Mouse (Mus musculus) gastrocnemius, postnatal 36 days (tissue): ENCODE measurements around the gene Dse. TPM values are rescaled to one million over a fixed set of nuclear protein-coding genes. Genes with fewer than 3 reads are reported as not detected.

Experiments
- DNase-seq, 2 experiments: peaks; one replicate each; pipeline ENCODE4 v3.0.0; 2022
- intact Hi-C: fragments of 180-260 bp; cut with DNase I; formaldehyde crosslinking; loops from one replicate; pipeline ENCODE4 v1.15.1; 2025
- total RNA-seq, 2 experiments: library from RNA; stranded (reverse); gene quantifications; 2 replicates each; pipeline ENCODE4 v1.2.3; 2021

The Dse gene
- total RNA-seq, 2 experiments from 2014 or later = 3.5 to 4.5 TPM

DNA sequence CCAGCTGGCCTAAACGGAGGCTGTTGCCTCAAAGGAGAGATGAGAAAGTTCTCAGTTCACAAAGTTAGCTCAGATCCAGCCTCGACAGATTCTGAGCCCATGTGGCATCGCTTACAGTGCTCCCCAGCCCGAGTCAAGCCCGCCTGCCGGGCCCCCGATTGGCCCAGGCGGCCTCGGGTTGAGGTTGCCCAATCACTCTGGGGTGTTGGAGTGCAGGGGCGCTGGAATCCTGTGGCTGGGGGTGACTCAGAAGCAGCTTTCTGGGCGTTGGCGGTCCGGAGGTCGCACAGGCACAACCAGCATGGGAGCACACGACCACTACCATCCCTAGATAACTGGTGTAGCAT, 1.1 kb downstream of the Dse start:
- intact Hi-C loops = no loop called here
- peak; percentile 56 to 67 for DNase-seq

DNA sequence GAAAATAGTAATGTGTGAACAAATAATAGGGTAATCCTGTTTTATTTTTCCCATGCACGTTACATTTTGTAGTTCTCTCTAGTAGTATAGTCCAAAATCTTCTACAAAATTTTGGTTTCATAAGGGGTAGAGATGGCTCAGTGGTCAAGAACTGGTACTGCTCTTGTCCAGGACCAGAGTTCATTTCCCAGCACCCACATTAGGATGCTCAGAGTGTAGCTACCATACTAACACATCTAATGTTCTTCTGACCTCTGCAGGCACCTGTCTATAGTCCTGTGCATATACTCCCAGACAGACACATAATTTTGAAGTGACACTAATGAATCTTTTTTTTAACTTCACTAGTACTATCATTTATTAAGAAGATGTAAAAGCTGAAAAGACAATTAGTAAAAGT, 1.7 kb downstream of the Dse start:
- intact Hi-C loops = no loop called here
- DNase-seq = no peak

DNA sequence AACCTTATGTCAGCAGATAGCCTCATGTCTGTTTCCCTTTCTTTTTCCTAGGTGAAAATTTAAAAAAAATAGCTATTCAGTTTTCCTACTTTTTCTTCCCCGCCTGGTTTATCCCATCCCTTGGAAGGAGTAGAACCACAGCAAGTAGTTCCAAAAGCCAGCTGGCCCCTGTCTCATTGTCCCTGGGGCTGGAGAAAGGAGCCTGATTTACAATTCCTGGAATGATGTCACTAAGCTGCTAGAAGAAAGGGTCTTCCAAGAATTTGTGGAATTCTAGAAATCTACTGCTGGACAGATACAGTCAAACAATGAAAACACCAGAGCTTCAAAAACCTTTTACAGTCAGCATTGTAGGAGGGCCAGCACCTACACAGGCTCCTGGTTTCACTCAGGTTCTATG, 6.8 kb downstream of the Dse start:
- intact Hi-C loops = no loop called here
- peak in 1 of 2 experiments; percentile 46 for DNase-seq

DNA sequence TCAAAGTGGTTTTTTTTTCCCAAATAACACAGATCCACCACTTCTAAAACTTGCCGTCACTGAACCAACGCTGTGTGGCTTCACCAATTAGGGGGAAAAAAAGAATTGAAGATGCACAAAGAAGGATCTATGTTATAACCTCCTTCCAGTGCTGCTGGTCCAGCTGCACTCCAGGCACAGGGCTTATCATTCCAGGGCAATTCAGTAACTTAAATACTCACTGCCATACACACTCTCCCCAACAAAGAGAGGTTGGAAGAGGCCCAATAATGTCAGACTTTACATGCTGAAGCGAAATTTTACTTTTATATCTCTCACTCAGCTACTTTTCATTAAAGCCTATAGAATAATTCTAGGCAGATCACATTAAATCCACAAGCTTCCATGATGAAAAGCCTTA, 8.9 kb downstream of the Dse start:
- no peak for DNase-seq
- intact Hi-C loops = no loop called here

DNA sequence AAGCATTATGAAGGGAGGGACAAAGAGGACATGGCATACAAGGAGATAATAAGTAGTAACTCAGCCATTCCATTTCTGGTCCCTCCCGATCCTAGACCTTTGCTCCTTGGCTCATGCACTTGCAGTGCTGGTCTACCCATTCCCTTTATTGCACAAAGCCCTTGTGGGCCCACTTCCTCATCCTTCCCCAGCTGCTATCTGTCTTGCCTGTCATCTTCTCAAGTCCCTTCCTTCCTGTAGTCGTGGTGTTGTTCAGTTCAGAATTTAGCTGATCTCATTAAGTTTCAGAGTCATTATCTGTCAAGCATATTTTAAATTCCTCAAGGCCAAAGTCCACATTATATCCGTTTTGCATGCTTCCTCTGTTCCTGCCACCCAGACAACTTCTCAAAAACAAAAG, 9.5 kb downstream of the Dse start:
- DNase-seq = no peak
- intact Hi-C loops = no loop called here

DNA sequence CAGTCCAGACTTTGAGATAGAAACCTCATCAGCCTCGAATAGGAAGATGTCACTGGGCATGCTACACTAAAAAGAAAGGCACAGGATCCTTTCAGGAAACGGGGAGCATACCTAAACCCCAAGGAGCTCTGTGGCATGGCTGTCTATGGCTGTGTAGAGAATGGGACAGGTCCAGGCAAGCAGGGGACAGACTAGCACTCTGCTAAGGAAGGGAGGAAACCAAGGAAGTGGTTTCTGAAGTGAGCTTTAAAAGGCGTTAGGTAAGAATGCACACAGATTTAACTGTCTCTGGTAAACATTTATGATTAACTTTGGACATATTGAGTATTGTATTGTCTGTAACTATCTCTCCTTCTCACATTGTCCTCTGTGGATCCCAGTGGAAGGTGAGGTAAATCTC, 10.2 kb downstream of the Dse start:
- DNase-seq = no peak
- intact Hi-C loops = no loop called here

DNA sequence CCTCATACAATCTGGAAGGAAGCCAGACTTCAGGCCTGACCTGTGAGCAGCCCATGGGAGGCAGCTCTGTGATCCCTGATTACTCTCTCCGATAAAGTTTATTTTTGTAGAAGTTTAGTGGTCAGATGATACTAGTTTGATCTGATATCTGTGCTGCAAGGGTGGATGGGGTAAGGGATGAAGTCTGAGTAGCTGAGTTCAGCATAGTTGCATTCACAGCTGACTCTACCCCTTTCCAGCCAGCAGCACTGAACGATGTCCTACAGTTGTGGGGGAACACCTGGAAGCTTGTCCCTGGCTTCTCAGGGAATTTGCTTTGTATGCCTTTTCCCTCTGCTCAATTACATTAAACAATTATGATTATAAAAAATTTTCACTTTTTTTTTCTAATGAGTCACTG, 12.6 kb downstream of the Dse start:
- DNase-seq = no peak
- intact Hi-C loops = no loop called here

DNA sequence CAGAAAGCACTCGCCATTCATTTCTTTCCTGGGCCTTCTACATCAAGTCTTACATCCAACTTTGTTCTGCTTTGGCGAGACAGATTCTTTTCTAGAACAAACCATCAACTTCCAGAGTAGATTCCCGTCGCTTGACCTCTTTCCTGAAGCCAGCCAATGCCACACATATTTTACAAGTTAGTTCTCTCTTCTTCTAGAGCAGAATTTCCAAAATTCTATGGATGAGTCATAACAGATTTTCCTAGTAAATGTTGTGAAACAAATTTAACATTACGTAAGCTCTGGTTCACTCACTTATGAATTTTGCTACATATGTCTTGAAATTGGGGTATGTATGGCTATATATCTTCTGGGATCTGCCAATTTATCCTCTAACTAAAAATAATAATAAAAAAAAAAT, 13.0 kb downstream of the Dse start:
- intact Hi-C loops = no loop called here
- DNase-seq = no peak

DNA sequence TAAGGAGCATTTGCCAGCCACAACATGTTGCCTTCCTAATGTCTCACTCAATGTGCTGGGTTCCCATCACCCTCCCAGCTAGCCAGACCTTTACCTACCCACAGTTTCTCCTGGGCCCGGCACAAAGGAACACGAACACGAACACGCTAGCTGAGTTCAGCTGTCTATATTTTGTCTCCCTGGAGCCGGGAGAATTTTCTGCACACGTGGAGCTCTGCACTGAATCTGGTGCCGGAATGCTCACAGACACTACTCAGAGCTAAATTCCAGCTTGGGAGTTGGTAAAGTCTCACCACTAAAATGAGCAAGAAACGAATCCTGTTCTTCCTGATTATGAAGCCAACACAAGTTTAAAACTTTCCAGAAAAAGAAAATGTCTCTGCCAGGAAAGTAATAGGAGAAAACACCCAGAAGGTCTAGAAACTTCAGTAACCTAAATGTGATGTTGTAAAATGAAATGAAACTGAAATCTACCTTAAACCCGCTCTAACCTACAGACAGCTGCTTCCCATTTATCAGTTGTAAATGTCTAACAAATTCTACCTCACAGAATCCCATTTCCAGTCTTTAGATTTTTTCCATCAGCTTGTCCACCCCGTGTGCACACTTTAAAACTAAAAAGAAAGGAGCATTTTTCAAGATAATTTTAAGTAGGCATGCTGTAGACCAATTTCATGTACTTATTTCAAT, 20.8 kb downstream of the Dse start:
- DNase-seq = no peak
- intact Hi-C loops = no loop called here

DNA sequence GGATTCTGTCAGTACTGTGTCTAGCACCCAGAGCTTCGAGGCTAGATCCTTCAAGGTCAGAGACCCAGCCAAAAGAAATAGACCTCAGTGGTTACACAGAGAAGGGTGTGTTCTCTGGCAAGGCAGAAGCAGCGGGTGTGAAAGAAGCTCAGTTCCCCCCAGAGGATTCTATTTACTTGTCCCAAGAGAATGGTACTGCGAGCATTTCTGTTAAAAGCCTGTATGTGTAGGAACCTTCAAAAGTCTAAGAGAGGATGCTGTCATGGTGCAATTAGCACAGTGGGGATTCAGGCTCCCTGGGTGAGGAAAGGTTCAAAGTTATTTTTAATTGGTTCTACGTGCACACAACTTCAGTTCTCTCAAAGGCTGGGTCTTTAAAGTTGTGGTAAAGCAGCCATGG, 22.0 kb downstream of the Dse start:
- no peak for DNase-seq
- intact Hi-C loops = no loop called here

DNA sequence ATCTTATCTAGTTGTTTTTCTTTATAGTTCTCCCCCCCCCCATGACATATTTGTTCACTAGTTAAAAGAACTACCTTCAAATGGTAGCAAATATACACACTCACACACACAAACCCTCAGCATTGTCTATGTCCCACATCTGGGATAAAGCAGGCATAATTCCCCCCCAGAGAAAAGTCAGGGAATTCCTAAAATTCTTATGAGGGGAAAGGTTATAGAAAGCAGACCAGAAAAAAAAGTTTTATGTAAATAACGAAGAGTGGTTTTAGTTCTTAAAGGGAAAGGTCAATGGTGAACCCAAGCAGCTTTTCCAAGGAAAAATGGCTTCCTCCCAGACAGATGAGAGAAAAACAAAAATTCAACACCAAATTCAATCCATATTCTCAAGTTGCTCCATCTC, 22.6 kb downstream of the Dse start:
- intact Hi-C loops = no loop called here
- no peak for DNase-seq

DNA sequence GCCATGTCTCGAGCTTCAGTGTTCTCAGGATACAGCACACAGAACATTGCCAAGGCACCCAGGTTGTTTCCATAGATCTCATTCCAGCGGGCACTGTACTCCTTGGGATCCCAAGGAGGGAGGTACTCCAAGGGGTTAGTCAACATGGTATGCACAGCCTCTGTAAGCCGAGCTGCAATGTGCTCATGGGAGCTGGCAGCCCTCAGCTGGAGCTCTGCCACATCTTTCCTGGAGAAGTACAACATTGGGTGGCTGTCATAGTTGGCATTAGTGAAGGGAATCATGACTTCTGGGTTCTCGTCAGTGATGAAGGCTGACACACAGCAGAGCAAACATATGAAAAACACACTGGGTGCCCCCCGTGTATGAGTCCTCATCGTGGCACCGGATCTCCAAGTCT, 23.8 kb downstream of the Dse start:
- peak in 1 of 2 experiments; percentile 20 for DNase-seq
- intact Hi-C loops = no loop called here

DNA sequence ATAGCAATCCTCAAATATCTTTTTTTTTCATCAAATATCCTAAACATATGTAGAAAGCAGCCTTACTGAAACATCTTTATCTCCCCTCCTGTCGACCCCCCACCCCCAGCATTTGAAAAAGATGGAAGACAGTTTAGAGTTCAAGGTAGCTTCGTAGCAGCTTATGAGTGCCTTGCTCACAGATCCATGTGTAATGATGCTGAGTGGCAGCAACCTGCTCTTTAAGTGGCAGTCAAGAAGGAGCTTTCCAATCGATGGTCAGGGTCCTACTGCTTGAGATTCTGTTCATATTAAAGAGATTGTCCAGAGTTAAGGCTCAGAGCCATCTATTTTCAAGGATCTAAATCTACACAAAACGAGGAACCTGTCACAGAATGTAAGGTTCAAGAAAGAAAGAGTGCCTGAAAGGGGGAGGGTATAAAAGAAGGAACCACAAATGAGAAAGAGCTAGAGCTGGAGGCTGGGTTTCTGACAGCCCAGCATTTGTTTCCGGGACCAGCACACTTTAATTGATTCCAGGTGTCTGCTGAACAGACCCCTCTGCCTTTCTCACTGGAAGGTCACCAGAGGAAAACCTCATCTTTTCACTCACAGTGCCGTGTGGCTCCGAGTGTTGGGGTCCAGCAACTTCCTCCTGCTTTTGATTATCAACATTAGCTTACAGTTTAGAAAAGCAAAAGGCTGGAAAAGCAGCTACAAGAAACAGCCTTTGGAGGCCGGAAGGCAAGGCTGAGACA, 31.5 kb downstream of the Dse start:
- intact Hi-C loops = no loop called here

DNA sequence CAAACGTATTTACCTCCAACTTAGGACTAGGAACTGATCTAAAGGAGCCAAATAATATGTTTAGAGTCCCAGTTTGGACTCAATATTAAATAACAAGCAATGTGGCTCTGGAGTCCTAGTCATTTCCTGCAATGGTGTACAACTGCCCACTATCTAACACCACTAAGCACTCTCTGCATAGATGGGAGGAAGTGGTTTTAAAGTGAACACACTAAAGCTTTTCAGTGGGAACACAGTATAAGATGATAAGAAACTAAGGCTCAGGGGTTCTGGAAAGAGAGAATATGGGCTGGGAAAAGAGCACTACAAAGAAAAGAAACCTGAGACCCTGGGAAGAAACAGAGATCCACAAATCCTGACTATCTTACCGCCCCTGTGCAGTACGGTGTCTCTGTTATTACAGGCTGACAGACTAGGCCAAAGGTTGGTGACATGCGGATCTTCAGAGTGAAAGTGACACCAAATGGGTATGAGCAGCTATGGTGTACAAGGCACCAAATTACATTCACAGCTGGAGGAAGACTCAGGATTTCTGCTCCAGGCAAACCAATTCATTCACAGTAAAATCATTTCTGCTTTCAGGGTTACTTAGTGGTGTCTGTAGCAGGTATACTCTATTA, 34.7 kb downstream of the Dse start:
- intact Hi-C loops = no loop called here
- no peak for DNase-seq

More for the DNA sequence above, 31.5 kb downstream of the Dse start:
- no peak for DNase-seq

DNA sequence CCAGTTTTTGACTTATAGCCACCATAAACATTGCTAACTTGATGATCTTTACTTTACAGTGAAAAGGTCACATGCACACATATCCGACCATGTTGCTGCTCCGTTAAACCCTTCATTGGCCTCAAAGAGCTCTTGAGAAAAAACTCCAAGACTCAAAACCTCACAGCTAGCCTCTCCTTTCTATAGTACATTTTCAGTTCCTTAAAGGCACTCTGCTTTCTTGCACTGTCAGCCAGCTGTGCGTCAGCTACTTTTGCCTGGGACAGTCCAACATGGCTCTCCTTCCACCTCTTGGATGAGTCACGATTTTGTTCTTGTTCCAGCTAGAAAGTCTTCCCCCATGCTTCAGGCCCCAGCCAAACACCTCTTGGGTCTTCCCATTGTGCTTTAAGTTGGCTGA, 35.9 kb downstream of the Dse start:
- no peak for DNase-seq
- intact Hi-C loops = no loop called here

DNA sequence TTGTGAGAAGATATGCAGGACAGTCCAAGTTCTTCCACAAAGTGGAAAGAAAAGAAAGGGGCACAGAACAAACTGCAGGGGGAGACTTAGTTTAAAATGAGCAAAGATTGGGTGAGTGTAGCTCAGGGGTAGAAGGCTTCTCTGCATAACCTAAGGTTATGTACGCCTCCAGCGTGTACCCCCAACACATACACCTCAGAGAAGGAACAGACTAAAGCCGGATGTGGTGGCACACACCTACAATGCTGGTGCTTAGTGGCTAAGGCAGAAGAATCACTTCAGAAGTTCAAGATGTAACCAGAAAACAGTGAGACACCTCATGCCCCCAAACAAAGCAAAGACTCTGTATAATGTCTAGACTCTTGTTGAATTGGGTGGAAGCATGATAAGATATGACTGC, 36.3 kb downstream of the Dse start:
- no peak for DNase-seq
- intact Hi-C loops = no loop called here

DNA sequence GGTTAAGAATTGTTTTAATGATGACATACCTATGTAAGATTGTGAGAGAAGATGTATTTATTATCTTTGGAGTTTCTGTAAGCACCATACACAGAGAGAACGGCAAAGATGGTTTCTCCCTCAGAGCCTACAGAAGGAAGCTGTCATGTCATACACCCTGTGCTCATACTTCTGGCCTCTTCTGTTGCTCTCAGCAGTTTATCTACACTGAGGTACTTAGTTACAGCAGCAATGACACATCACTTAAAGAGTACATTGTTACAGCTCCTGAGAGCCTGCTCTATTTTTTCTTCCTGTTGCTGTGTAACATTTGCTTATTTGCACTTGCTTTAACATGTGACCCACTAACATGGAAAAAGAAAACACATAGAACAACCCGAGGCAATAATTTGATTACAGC, 40.5 kb downstream of the Dse start:
- no peak for DNase-seq
- intact Hi-C loops = no loop called here

DNA sequence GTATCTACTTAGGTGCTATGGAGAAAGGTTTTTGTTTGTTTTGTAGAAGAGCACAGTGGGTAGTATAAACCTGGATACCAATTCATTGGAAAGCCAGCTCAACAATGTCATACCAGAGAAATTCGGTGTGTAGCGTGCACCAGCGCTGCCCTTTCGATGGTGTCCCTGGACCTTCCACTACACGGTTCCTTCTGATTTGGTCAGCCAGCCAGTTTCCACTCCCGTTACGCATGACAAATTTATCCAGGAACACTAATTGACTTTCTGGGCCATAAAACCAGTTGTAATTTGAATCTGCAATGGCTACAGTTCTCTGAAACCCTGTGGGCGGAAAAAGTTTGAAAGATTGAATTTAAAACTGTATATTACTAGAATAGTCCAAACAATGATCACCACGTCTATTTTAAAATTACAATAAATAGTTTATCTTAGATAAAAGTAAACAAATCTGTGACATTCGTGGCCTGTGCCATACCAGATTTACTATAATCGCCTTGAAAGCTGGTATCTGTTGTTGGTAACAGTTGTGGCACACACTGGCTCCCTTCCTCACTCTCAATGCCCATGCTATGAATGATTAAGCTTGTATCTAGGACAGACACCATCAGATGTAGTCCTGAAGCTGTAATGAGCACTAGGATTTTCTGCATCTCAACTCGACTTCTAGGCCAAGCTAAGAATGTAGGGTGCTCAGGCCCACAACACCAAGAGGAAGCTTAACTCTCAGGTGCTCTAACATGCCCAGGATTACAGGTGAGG, 51.5 kb downstream of the Dse start:
- no peak for DNase-seq
- intact Hi-C loops = no loop called here

DNA sequence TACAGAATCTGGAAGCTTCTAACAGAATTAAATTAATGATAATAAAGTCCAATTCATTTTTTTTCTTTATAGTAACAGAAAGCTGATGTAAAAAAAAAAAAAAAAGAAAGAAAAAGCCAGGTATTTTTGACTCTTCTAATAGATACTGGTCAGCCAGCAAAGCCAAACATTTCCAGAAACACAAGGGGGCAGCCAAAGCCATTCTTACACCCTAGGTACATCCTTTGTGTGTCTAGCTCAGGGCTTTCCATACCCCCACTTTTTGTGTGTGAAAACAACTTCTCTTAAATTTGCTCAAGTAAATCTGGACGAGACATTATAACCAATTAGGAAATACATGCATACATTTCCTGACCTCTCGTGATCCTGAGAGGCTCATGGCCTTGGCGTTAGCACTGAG, 55.7 kb downstream of the Dse start:
- intact Hi-C loops = loop anchor here (5.0 kb wide), 1 partner anchor 130 kb away; the partner anchor contains the start of gene Tspyl1
- DNase-seq = no peak

DNA sequence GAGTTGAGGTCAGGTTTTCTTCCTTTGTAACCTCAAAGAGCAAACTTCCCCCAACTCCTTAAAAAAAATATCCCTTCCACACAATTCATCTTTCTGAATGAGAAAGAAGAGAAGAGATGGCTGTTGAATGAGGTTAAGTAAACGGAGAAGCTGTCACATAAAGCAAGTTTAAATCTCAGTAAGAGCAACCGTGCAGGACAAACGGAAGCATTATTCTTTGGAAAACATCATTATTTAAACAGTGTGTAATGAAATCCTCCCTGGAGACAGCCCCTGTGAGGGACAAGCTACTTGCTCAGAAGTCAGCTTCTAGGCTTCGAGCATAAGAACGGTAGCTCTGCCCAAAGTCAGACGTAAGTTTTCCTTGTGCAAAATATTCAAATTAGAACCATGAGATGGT, 57.1 kb downstream of the Dse start:
- DNase-seq = no peak
- intact Hi-C loops = loop anchor here (5.0 kb wide), 1 partner anchor 132 kb away; the partner anchor contains the start of gene Tspyl1

DNA sequence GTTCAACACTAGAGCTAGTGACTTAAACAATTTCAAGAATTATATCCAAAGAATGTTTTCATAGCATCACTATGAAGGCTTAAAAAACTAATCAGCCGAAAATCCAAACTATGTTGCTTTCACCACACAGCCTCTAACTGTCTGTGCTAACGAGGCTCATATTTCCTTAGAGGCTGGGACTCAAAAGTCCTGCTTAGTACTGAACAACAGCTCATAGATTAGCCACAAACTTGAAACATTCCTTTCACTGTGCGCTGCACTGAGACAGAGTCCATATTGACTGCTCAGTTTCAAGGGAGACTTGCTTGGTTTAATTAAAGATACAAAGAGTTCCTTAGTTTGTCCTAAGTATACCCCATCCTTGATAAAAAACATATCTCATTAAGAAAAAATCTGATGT, 57.7 kb downstream of the Dse start:
- no peak for DNase-seq
- intact Hi-C loops = loop anchor here (5.0 kb wide), 1 partner anchor 133 kb away; the partner anchor contains the start of gene Tspyl1
